Mouse (Mus musculus) MN1 (cell line): Measurements from ENCODE around the gene Kcne1.
A peak's percentile ranks its signal among the peaks of the same experiment; 100 is the strongest.

Experiments
- DNase-seq: peaks from one replicate; pipeline ENCODE4 v3.0.0-alpha.2; 2016; ENCODE audit warnings: low spot score

Gene Kcne1

GRCm38 (mm10) chr16:92359229-92359628 lies at the start of gene Kcne1:
Gene Kcne1, minus strand, starts transcription at chr16:92359468.
- no peak for DNase-seq

GRCm38 (mm10) chr16:92407883-92408282 lies 48.6 kb upstream of the Kcne1 start:
- DNase-seq = no peak

GRCm38 (mm10) chr16:92404141-92404540 lies 44.9 kb upstream of the Kcne1 start:
- DNase-seq = no peak

DNA sequence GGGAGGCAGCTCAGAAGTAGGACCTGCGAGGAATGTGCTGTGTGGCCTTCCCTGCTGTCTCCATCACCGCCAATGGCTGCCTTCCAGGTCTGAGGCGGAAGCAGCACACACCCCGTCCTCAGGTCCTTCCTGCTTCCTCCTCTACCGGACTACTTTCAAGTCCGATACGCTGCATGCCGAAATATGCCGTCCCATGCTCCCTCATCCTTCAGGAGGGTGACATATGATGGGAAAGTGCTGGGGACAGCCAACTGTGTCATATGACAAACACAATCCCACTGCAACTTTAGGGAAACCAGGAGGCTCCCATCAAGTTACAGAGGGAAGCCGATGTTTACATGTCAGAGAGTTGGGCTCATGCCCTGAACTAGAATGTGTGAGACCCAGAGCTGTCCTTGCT lies 43.8 kb upstream of the Kcne1 start:
- DNase-seq = no peak

DNA sequence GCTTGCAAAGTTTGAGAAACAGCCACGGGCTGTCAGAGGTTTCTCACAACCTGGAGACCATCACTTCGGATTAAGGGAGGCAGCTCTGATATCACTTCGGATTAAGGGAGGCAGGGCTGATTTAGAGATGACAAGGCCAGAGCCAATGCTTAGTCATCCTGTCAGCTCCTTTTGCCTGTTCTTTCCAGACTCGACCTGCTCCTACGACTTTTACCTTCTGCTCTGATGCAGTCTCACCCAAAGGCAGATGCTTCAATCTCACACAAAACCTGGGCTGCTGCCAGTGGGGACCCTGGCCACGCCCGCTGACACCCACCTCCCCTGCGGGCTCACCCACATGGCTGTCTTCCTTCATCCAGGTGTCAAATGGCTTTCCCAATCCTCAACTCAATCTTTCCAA lies 42.9 kb upstream of the Kcne1 start:
- DNase-seq = peak; percentile 52

GRCm38 (mm10) chr16:92401206-92401605 lies 41.9 kb upstream of the Kcne1 start:
- no peak for DNase-seq

- DNase-seq = peak; percentile 84
Measured at GRCm38 (mm10) chr16:92399490-92400458, 40.5 kb upstream of the Kcne1 start.

DNA sequence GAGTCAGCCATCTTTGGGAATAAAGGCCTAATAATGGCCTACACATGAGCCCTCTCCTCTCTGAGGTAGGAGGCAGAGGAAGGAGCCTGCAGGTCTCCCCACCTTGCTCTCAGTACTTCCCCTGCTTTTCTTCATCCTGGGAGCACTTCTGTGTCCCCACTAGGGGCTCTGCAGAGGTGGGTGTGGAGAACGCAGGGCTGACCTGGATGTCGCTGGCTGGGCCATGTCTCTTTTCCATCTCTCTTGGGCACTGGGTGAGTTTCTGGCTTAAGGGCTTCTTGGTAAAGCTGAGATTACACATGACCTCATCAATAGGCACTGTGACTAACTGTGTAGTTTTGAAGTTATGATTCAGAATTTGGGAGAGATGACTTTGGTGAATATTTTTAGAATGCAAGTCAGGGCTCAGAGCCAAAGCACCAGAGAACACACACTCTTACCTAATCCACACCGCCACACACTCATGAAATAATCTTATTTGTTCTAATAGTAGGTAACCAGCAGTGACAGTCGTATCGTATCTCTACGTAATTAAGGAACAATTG lies 39.4 kb upstream of the Kcne1 start:
- DNase-seq = no peak

- no peak for DNase-seq
Measured at GRCm38 (mm10) chr16:92397745-92398573, 38.7 kb upstream of the Kcne1 start.

- DNase-seq = no peak
Measured at GRCm38 (mm10) chr16:92393732-92394131, 34.5 kb upstream of the Kcne1 start.

DNA sequence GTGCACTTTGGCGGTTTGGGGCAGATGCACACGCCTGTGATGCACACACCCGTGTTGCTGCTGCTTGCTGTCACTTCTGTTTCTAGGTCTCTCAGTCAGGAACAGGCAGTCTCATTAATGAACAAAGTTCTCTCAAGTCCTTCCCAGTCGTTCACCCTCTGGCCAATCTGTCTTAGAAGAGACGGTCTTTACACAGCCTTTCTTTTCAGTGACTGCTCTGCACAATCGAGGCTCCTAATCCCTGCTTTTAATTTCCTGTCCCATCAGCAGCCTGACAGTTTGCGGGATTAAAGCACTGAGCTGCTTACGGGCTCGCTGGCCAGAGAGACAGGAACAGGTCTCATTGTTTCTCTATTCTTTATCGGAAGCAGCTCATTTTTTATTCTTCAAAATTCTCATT lies 28.4 kb upstream of the Kcne1 start:
- DNase-seq = no peak

- DNase-seq = peak; percentile 43
Measured at GRCm38 (mm10) chr16:92385062-92385461, 25.8 kb upstream of the Kcne1 start.

- DNase-seq = no peak
Measured at GRCm38 (mm10) chr16:92383412-92383811, 24.1 kb upstream of the Kcne1 start.

DNA sequence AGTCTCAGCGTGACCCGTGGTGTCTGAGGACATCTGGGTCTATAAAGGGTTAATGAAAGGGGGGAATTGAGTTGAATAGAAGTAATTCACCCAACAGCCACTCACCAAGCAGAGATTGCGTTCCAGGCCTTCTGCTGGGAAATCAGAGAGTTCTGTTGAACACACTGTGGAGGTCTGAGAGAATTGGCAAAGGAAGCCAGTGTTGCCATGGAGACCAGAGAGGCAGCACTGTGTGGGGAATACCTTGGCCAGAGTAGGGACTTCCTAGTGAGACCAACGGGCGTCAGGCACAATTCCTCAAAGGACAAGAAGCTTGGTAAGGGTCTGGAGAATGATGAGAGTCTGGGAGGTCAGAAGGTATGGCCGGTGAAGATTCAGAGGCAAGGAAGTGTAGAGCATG lies 23.2 kb upstream of the Kcne1 start:
- DNase-seq = no peak

- no peak for DNase-seq
Measured at GRCm38 (mm10) chr16:92381092-92381491, 21.8 kb upstream of the Kcne1 start.

DNA sequence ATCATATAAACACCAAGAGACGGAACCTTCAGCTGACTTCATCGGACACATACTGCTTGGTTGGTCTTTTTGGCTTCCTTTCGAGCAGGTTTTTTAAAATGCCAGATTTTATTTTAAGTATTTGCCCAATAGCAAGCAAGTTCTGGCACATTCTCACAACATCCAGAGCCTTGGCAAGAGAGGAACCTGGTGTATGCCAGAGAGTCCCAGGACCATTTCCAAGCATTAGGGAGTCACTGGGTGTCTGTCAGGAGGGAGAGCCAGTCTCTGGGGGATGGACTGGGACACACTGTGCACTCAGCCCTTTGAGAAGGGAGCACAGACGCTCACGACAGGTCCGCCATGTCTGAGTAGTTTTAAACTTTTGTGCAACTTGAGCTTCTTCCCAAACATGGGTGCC lies 17.7 kb upstream of the Kcne1 start:
- DNase-seq = no peak

GRCm38 (mm10) chr16:92371623-92372022 lies 12.4 kb upstream of the Kcne1 start:
- no peak for DNase-seq

DNA sequence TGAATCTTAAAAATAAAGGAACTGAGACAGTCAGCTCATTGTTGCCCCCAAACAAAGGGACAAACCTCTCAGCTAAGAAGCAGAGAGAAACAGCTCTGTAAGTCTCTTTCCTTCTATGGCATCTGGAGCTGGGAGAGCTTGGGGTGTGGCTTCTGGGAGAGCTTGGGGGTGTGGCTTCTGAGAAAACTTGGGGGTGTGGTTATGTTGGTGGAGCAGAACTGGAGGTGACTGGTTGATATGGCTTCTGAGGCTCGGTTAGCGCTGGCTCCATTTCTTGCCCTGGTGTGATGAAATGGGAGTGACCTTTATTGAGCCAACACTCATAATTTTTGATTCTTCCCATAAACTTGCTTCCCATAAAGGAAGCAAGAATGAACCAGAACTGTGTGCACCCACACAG lies 10.0 kb upstream of the Kcne1 start:
- no peak for DNase-seq

- no peak for DNase-seq
Measured at GRCm38 (mm10) chr16:92365477-92365876, 6.2 kb upstream of the Kcne1 start.

DNA sequence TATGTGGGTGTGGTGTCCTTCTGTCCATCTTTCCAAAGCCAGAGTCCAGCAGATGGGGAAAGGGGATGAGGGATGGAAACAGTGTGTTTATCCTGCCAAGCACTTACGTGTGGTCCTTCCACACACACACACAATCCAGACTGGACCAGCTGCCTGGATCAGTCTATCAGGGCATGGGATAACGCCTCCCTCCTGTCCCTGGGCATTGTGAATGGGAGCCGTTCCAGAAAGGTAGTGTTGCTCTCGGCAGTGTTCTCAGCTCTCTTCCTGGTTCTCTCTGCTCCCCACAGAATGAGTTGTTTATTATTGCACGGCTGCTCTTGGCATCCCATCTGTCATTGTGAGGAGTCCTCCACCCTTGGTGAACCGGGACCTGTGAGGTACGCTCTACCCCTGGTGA lies 1.4 kb upstream of the Kcne1 start:
- DNase-seq = no peak

GRCm38 (mm10) chr16:92358734-92359133 lies 534 bp downstream of the Kcne1 start:
- no peak for DNase-seq

- no peak for DNase-seq
Measured at GRCm38 (mm10) chr16:92357566-92357965, 1.7 kb downstream of the Kcne1 start.

GRCm38 (mm10) chr16:92357023-92357422 lies 2.2 kb downstream of the Kcne1 start:
- DNase-seq = no peak
